Mouse (Mus musculus) heart, adult 9 months (tissue): ENCODE results near the gene Prdx2.
A peak's percentile ranks its signal among the peaks of the same experiment; 100 is the strongest.

Experiments
- DNase-seq, 2 experiments: peaks; one replicate each; pipeline ENCODE4 v3.0.0; 2022; ENCODE audit warnings: low spot score in 2 of 2

The Prdx2 gene

DNA sequence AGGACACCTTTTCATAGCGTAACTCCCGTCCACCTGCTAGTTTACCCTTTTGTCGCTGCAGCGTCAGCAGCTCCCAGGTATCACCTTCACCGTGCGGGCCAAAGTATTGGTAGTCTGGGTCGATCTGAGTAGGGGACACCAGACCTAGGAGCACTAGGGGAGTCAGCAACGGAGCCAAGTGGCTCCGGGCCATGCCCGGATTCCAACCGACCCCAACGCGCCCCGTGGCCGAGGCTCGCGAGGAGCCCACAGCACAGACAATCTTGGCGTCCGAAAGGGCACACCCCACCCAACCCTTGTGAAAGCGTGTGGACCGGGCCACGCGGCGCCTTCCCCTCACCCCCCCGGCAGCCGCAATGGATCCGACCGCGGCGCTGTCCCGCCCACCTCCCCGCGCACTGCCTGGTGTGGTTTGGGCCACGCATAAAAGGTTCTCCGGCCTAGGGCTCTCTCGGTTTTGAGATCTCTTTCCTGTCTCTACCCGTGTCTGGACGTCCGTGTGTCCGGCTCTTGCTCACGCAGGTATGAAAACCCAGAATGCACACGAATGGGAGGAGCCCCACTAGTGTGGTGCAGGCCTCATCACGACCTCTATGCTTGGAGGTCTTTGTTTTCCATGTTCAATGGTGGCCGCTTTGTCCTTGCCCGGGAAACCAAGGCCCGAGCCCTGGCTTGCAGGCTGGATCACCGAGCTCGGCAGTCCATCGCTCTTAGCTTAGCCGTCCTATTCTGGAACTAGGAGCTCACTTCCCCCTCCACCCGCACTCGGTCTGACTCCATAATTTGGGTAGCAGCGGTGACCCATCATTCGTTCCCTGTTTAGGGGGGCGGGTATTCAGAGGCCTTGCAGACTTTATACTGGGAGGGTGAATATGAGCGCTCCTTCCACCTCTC lies at the start of gene Prdx2, which contains the start of the genes Gm49661 and Rnaseh2a:
Prdx2 (plus strand) TSS at position 347 of the 894 bp plus-strand sequence.
Gm49661 (minus strand) TSS at position 193 of the 894 bp plus-strand sequence.
Rnaseh2a (minus strand) TSS at position 527 of the 894 bp plus-strand sequence.
- peak; percentile 68 to 79 for DNase-seq

DNA sequence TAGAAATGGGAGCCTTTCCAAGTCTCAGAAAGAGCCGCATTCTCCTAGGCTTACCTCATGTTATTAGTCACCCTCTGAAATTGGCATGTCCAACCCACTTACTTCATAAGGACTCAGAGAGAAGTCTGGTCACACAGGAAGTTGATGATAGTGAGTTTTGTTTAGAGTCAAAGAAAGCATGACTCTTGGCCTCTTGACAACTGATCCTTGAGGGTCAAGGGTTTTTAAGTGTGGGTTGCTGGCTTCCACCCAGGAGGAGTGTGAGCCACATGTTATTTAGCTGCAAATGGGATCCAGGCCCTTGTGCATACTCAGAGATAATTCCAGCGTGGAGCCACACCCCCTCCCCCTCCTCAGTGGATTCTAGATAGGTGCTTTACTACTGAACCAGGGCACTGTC lies 47.8 kb upstream of the Prdx2 start:
- no peak for DNase-seq

DNA sequence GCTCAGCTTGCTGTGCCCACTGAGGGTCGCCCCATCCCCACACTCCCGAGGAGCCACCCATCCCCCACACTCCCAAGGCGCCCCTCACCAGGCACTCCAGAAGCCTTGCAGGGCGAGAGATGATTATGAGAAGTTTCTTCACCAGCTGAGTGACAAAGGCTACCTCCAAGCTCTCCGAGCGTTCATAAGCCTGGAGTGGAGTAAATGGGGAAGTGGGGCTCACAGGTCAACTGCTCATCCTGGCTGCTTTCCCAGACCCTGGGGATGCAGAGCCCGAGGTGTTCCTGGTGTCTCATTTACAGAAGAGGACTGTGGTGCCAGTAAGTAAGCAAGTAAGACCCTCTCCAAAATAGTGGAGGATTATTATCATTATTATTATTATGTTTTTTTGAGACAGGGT lies 43.8 kb upstream of the Prdx2 start:
- no peak for DNase-seq

DNA sequence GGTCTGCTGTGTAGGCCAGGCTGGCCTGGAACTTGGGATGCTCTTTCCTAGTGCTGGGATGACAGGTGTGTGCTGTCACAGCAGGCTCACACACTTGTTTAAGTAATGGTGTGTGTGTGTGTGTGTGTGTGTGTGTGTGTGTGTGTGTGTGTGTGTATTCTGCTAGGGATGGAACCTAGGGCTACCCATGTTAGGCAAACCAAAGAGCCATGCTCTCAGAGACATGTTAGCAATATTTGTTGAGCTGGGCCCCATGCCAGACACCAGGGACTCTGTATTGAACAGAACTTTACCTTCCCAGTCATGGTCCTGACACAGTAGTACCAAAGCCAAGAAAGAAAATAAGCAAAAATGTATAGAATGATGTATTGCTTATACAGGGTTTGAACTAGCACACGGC lies 41.9 kb upstream of the Prdx2 start:
- no peak for DNase-seq

DNA sequence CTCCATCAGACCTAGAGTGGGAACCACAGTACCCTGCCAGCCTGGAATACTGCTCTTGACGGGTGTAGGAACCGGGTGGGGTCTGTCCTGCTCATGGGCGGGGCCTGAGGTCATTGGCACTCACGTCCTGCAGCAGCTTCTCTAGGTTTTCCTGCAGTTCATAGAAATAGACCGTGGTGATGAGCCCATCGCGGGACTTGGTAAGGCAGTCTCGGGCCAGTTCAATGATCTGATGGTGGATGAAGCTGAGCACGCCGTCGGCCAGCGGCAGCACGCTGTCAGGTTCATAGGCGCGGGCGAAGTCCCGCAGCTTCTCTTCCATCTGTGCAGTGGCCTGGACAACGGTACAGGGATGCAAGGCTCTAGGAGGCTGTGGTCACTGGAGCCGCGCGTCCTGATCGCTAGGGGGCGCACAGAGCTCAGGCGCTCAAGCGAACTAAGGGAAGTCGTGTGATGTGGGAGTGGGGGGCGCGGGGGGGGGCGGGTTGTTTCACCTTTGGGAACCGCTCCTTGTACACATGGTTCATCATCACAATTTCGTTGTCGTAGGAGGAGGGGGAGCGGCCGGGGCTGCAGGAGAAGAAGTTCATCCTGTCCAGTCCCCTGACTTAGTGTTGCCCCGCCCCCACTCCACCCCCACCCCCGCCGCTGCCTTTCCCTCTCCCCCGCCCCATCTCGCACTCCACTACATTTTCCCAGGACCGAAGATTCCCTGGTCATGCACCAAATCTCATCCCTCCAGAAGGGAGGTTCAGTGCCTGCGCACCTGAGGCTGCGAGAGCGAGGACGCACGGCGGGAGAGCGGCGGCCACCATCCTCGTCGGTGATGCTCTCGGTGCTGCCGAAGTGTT lies 40.7 kb upstream of the Prdx2 start:
- peak in 1 of 2 experiments; percentile 45 for DNase-seq

DNA sequence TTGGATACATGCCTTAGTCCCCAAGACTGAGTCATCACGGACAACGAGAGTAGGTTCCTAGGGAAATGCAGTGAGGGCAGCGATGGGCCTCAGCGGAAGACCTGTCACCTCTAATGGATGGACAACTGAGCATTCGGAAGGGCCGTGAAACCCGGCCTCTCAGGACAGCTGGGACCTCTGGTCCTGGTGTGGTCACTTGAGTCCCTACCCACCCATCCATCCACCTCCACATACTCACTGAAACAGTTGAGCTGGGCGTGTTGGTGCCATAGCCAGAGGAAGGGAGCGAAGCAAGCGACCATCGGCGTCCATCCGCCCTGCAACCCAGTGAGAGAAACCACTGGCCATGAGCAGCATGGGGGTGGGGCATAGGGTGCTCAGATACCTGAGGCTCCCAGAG lies 38.8 kb upstream of the Prdx2 start:
- DNase-seq = no peak

DNA sequence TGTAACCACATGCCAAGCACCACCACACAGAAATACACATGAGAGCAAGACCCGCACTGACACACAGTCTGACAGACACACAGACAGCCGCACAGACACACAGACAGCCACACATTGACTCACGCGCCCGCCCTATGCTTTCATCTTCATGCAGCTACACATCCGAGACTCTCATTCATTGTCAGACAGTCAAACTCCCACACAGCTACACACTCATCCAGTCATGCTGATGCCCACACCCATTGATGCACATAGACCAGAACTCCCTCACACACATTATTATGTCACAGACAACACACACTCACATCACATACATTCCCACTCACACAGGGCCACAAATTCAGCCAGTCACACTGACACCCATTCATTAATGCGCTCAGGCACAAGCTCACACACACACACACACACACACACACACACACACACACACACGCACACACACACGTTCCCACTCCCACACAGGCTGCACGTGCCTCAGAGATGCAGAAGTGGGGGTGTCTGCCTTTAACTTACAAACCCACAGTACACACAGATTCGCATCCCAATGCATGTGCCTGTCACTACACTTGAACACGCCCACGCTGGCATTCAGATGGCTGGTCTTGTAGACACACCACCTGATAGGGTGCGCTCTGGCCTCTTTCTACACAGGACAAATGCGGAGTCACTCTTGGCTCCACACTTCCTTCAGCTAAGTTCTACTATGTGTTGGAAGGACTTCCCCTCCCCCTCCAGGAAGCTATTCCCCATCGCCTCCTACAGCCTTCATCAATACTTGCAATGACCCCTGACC lies 35.4 kb upstream of the Prdx2 start:
- no peak for DNase-seq

DNA sequence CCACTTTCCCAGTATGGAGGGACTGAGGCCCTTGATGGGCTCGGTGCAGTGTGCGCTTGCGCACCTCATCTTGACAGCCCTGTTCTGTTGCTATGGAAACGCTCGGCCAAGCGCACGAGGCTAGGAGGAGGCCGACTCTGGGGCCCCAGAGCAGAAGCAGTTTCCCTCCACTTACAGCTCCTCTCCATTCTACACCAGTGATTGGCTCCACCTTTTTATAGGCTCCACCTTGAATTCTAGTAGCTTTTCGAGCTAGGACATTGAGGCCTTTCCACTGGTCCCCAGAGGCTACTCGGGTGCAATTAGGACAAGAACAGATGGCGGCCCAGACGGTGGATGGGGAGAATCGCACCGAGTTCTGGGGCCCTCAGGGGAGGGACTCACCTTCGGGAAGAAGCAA lies 34.5 kb upstream of the Prdx2 start:
- DNase-seq = no peak

DNA sequence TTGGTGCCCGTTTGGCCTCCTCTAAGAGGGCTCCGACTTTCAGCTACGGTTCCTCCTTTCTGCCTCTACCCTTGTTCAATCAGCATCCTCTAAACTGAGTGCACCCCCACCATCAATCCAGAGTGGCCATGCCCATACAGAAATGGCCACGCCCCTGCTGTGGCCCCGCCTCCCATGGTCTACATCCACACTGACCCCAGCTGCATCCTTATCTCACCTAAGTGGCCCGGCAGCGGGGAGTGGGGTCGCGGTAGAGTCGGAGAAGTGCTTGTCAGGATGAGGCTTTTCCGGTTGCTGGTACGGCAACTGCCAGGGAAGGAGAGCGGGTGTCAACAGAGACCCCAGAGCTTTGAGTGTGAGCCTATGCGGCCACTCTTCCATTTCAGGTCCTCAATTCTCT lies 33.9 kb upstream of the Prdx2 start:
- no peak for DNase-seq

DNA sequence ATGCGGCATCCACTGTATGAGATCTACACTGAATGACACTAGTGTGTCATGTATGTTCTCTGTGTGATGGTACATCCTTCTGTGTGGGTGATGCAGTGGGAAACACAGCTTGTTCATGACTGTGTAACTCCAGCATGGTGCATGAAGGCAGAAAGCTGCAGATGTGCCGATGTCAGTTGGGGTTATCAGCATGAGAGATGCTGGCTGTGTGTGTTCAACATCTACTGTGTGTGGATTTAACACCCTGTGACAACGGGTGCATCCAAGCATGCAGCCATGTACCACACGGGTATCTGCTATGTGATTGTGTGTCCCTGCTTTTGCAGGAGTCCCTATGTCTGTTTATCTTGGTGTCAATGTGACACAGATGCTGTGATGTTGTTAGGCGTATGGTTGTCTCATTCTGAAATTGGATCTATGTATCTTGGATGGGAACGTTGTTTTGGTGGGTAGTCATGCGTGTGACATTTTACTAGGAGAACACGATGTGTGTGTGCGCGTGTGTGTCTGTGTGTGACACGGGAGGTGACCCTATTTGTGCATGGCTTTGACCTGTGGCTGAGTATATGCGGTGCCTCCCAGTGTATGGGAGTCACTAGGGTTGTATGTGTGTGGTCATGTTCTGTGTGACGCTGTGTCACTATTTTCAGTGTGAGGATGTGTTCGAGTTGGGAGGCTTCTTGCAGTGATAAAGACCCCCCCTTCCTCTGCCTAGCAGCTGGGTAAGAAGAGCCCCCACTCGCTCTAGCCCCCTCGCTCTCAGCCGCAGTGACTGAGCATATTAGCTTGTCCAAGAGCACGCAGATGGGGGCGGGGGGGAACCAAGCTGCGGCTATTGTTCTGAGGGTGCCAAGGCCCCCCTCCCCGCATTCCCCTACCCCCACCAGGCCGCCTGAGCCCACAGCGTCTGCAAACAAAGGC lies 33.1 kb upstream of the Prdx2 start:
- DNase-seq = no peak

DNA sequence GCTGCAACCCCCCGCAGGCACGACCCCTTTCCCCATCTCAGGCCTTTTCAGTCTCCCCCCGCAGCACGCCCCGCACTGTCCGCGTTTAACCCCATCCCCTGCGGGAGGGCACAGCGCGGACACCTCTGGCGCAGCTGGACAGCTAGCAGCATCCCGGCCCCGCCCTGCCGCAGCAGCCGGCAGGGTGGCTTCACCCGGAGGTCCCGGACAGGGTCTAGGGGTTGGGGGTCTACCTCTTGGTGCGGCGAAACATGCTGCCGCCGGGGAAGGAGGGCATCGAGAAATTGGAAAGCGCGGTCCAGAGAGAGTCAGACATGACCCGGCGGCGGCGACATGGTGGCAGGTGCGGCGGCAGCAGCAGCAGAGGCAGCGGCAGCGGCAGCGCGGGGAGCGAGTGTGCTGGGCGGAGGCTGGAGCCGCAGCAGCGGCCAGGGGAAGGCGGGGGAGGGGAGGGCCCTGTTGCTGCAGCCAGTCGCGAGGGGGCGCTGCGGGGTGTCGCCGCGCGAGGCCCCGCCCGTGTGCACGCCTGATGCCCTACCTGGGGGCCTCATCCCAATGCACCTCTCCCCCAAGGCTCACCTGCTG lies 32.3 kb upstream of the Prdx2 start, which contains the start of gene Mast1:
Mast1 (minus strand) TSS at position 398 of the 585 bp plus-strand sequence.
- DNase-seq = no peak

DNA sequence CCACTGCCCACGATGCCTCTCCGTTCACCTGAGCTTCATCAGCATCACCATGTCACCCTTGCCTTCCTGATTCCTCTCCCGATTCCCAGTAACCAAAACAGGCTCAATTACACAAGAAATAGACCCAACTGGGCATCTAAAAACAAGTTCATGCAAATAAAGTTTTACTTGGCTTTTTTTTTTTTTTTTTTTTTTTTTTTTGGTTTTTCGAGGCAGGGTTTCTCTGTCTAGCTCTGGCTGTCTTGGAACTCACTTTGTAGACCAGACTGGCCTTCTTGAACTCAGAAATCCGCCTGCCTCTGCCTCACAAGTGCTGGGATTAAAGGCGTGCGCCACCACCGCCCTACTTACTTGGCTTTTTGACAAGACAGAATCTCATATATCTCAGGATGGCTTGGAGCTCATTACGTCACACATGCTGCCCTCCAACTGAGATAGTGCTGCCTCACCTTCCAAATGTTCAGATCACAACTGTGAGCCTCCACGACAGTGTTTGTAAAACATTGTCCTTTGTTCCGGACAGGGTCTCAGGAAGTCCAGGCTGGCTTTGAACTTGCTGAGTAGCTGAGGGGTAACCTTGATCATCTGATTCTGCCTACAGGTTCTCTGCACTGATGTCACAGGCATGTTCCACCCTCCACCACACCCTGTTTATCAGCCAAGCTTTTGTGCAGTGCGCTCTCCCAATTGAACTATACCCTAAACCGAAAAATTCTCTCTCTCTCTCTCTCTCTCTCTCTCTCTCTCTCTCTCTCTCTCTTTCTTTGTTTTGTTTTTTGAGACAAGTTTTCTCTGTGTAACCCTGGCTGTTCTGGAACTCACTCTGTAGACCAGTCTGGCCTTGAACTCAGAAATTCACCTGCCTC lies 31.5 kb upstream of the Prdx2 start:
- DNase-seq = no peak

DNA sequence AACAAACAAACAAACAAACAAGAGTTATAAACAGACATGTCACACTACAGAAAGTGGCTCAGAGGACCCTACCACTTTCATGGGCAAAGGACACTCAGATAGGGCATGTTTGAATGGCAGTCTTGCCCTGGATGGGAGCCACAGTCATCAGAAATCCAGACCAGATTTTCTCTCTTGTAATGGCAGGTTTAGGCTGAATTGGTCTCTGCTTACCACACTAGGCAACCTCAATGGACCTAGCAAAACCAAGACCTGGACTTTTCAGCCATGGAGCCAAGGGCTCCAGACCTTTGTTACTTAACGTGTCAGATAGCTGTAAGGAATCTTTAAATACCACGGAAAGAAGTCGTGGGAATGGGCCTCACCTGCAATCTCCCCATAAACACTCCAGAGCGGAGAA lies 25.7 kb upstream of the Prdx2 start:
- no peak for DNase-seq

DNA sequence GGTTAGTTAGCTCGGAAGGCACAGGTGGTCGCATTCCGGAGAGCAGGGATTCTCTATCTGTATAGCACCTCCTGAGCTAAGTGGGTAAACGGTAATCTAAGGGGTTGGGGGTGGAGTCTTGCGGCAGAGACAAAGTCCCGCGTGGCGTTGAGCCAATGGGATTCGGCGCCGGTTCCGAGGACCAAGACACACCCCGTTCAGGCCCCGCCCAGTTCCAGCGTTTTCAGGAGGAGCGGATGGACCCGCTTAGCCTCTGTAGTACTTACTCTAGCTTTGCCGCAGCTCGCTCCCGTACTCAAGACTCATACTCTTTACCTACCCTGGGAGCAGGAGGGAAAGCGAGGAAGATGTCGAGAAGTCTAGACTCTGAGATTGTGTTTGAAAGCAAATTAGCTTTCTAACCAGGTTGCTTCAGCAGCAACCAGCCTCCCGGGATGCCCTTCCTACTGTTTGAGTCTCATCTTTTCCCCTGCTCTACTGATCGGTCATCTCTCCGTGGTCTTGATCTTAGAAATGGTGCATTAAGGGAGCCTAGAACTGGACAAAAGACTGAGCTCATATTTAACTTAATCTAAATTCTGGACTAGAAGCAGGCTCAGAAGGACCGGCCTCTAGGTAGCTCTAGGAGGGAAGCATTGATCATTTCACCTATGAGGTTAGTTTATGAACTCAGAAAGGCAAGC lies 24.8 kb upstream of the Prdx2 start:
- DNase-seq = no peak

DNA sequence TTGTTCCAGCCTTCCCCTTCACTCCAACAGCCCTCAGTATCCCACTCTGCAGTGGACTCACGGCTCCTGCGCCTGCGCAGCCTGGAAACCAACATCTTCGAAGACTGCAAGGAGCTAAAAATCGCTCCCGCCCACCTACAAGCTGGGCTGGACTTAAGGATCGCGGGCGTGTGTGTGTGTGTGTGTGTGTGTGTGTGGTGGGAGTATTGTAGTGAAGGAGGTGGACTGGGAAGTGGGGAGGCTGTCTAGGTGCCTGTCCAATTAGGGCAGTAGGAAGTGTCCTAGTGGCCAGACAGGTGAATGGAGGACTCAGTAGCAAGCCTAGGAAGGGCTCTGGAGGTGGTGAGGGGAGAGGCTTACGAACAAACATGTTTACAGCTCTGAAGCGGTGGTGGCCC lies 24.2 kb upstream of the Prdx2 start:
- DNase-seq = no peak

DNA sequence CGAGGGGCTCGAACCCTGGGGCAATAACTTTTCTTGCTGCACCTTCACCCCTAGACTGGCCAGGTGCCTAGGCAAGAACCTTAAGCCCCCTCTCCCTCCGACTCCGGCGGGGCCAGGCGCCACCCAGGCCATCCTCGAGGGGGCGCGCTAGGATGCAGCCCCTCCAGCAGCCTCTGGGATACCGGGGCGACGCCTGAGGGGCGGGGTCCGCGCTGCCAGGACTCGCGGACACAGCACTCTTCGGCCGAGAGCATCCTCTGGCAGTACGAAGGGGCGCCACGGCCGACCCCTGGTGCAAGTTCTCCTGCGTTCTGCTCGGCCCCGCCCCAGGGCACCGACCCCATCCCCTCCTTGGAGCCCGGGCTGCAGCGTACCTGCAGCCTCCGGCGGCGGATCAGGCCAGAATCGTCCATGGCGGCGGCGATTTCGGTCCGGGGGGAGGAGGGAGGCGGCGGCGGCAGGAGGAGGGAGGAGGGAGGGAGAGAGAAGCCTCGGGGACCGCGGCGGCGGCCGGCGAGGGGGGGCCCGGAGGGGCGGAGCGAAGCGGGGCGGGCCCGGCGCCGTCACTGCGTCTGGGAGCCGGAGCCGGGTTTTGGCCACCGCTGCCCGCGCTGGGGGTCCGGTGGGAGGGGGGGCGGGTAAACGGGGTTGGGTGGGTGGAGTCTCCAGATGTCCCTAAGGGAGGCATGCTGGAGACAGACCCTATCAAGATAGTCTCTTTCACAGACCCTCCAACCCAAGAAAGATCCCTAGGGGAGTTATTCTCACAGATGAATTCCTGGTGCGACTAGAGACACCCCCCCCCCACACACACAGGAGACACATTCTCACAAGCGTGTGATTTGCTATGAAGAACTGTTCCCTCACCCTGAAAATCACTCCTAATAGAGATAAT lies 23.5 kb upstream of the Prdx2 start:
- no peak for DNase-seq

DNA sequence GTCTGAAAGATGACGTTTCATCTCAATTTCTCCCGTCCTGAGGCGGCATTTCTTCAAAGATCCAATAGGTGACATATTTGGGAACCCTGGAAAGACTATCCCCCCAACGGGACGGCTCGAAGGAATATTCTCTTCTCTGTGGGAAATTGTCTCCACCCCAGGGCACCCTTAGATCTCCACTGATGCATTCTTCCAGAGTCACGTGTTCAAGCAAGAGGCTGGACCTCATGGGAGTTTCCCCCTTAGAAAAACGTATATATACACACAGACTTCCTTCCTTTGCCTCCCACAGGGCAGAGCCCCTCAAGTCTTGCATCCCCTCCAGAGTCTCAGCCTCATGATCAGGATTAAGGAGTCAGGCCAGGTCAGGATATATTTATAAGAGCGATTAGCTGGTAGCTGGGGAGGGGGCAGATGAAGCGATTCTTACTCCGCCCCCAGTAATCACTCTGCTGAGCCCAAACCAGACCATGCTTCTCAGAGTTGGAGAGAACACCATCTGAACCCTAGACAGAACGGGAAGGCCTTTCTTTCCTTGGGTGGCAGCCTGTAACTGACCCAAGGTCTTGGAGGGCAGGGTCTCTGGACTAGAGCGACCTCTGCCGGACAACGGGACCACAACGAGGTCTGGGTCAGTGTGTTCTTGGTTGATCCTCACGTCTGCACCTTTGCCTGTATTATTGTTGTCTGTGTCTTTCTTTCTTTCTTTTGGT lies 22.7 kb upstream of the Prdx2 start, which contains the start of gene Rtbdn:
Rtbdn (plus strand) TSS at position 464 of the 713 bp plus-strand sequence.
- DNase-seq = no peak
